Mouse (Mus musculus) MEL (cell line): Measurements from ENCODE around the gene Pcgf2. TPM values are rescaled to one million over a fixed set of nuclear protein-coding genes. Genes with fewer than 3 reads are reported as not detected.
A peak's percentile ranks its signal among the peaks of the same experiment; 100 is the strongest.

ENCODE experiments used
- DNase-seq: peaks from one replicate; pipeline ENCODE4 v3.0.0; 2011; ENCODE audit warnings: low read depth, low spot score
- H3K27ac ChIP-seq: 2 replicates; pipeline ENCODE4 v1.5.1; 2012; ENCODE audit warnings: low read depth, mild to moderate bottlenecking, control low read depth, low read length, moderate library complexity; ENCODE audit not compliant: control insufficient read depth
- H3K27me3 ChIP-seq, 2 experiments: fragments of 150-350 bp in 1 of 2; sonication (generic) in 1 of 2; 2 replicates each; pipeline ENCODE4 v1.6.1; 2012; ENCODE audit warnings: low read length in 2 of 2, mild to moderate bottlenecking in 2 of 2, improper control_type of control experiment in 1 of 2, moderate library complexity in 1 of 2; ENCODE audit not compliant: insufficient read depth in 2 of 2, control insufficient read depth in 1 of 2
- H3K36me3 ChIP-seq, 2 experiments: 2 replicates each; pipeline ENCODE4 v1.6.1; 2012 to 2014; ENCODE audit warnings: low read length in 2 of 2, improper control_type of control experiment in 1 of 2, inconsistent platforms in 1 of 2, mild to moderate bottlenecking in 1 of 2; ENCODE audit not compliant: insufficient read depth in 2 of 2, control insufficient read depth in 1 of 2
- H3K4me1 ChIP-seq, 2 experiments: fragments of 150-350 bp in 1 of 2; sonication (generic) in 1 of 2; 2 replicates each; pipeline ENCODE4 v1.6.1; 2012; ENCODE audit warnings: low read length in 2 of 2, improper control_type of control experiment in 1 of 2, mild to moderate bottlenecking in 1 of 2; ENCODE audit not compliant: insufficient read depth in 2 of 2, control insufficient read depth in 1 of 2
- H3K4me3 ChIP-seq, 2 experiments: fragments of 150-350 bp in 1 of 2; sonication (generic) in 1 of 2; 2 replicates each; pipeline ENCODE4 v1.5.1; 2012; ENCODE audit warnings: low read depth in 2 of 2, low read length in 2 of 2, mild to moderate bottlenecking in 2 of 2, moderate library complexity in 2 of 2, control low read depth in 1 of 2, improper control_type of control experiment in 1 of 2; ENCODE audit not compliant: control insufficient read depth in 1 of 2, insufficient read depth in 1 of 2
- H3K79me2 ChIP-seq: 2 replicates; pipeline ENCODE4 v1.6.1; 2012; ENCODE audit warnings: mild to moderate bottlenecking, low read length, moderate library complexity; ENCODE audit not compliant: control insufficient read depth, poor library complexity, insufficient read depth
- H3K9ac ChIP-seq: 2 replicates; pipeline ENCODE4 v1.6.1; 2012; ENCODE audit warnings: low read depth, mild to moderate bottlenecking, control low read depth, low read length, moderate library complexity; ENCODE audit not compliant: control insufficient read depth, poor library complexity, severe bottlenecking
- H3K9me3 ChIP-seq: fragments of 150-350 bp; sonication (generic); replicated peaks from 2 replicates; pipeline ENCODE4 v1.6.1; 2012; ENCODE audit warnings: mild to moderate bottlenecking, low read length, improper control_type of control experiment, moderate library complexity; ENCODE audit not compliant: insufficient read depth
- BHLHE40 ChIP-seq: IDR thresholded peaks from 2 replicates; pipeline ENCODE4 v1.6.1; 2012; ENCODE audit warnings: low read depth, mild to moderate bottlenecking, inconsistent platforms, low read length, improper control_type of control experiment, borderline replicate concordance
- CHD1 ChIP-seq: IDR thresholded peaks from 2 replicates; pipeline ENCODE4 v1.6.1; 2012; ENCODE audit warnings: low read depth, mild to moderate bottlenecking, inconsistent platforms, low read length, improper control_type of control experiment
- CHD2 ChIP-seq: IDR thresholded peaks from 2 replicates; pipeline ENCODE4 v1.6.1; 2011; ENCODE audit warnings: low read length, improper control_type of control experiment
- E2F4 ChIP-seq: IDR thresholded peaks from 2 replicates; pipeline ENCODE4 v1.6.1; 2011; ENCODE audit warnings: low read depth, low read length, improper control_type of control experiment, borderline replicate concordance
- ELF1 ChIP-seq: IDR thresholded peaks from 2 replicates; pipeline ENCODE4 v1.6.1; 2014; ENCODE audit warnings: low read depth, mild to moderate bottlenecking, inconsistent platforms, low read length, improper control_type of control experiment, moderate library complexity
- ETS1 ChIP-seq: IDR thresholded peaks from 2 replicates; pipeline ENCODE4 v1.6.1; 2012; ENCODE audit warnings: low read depth, mild to moderate bottlenecking, inconsistent platforms, low read length, improper control_type of control experiment, moderate library complexity
- GABPA ChIP-seq: IDR thresholded peaks from 2 replicates; pipeline ENCODE4 v1.6.1; 2012; ENCODE audit warnings: low read depth, mild to moderate bottlenecking, inconsistent platforms, low read length, improper control_type of control experiment, moderate library complexity
- GATA1 ChIP-seq: IDR thresholded peaks from 2 replicates; pipeline ENCODE4 v1.6.1; 2011; ENCODE audit warnings: low read depth, low read length, improper control_type of control experiment
- JUND ChIP-seq: IDR thresholded peaks from 2 replicates; pipeline ENCODE4 v1.6.1; 2011; ENCODE audit warnings: low read depth, mild to moderate bottlenecking, improper control_type of control experiment, low read length
- KAT2A ChIP-seq: conservative IDR thresholded peaks from 2 replicates; pipeline ENCODE4 v1.6.1; 2012; ENCODE audit warnings: low read depth, low read length, improper control_type of control experiment, inconsistent platforms
- MAFK ChIP-seq: IDR thresholded peaks from 2 replicates; pipeline ENCODE4 v1.6.1; 2011; ENCODE audit warnings: low read depth, mild to moderate bottlenecking, low read length, improper control_type of control experiment, borderline replicate concordance
- MAX ChIP-seq: IDR thresholded peaks from 2 replicates; pipeline ENCODE4 v1.6.1; 2011; ENCODE audit warnings: low read length, improper control_type of control experiment
- MAZ ChIP-seq: IDR thresholded peaks from 2 replicates; pipeline ENCODE4 v1.6.1; 2012; ENCODE audit warnings: low read depth, mild to moderate bottlenecking, inconsistent platforms, low read length, improper control_type of control experiment
- MEF2A ChIP-seq: IDR thresholded peaks from 2 replicates; pipeline ENCODE4 v1.6.1; 2014; ENCODE audit warnings: low read depth, mild to moderate bottlenecking, inconsistent platforms, low read length, improper control_type of control experiment; ENCODE audit not compliant: poor library complexity, insufficient replicate concordance, severe bottlenecking; ENCODE audit errors: extremely low read depth
- MXI1 ChIP-seq: IDR thresholded peaks from 2 replicates; pipeline ENCODE4 v1.6.1; 2011; ENCODE audit warnings: mild to moderate bottlenecking, low read depth, low read length, improper control_type of control experiment
- MYB ChIP-seq: IDR thresholded peaks from 2 replicates; pipeline ENCODE4 v1.6.1; 2011; ENCODE audit warnings: mild to moderate bottlenecking, low read depth, low read length, improper control_type of control experiment
- MYC ChIP-seq: IDR thresholded peaks from 2 replicates; pipeline ENCODE4 v1.6.1; 2011; ENCODE audit warnings: low read depth, mild to moderate bottlenecking, low read length, improper control_type of control experiment, moderate library complexity
- NELFE ChIP-seq: IDR thresholded peaks from 2 replicates; pipeline ENCODE4 v1.6.1; 2011; ENCODE audit warnings: low read depth, low read length, improper control_type of control experiment
- NRF1 ChIP-seq: IDR thresholded peaks from 2 replicates; pipeline ENCODE4 v1.6.1; 2014; ENCODE audit warnings: low read depth, mild to moderate bottlenecking, inconsistent platforms, low read length, improper control_type of control experiment, moderate library complexity; ENCODE audit not compliant: poor library complexity, insufficient read depth, severe bottlenecking
- POLR2A ChIP-seq, 2 experiments: IDR thresholded peaks; 2 replicates each; pipeline ENCODE4 v1.6.1; 2011 to 2012; ENCODE audit warnings: low read length in 2 of 2, mild to moderate bottlenecking in 2 of 2, control low read depth in 1 of 2, improper control_type of control experiment in 1 of 2, low read depth in 1 of 2, moderate library complexity in 1 of 2; ENCODE audit not compliant: control insufficient read depth in 1 of 2, insufficient read depth in 1 of 2, poor library complexity in 1 of 2
- POLR2AphosphoS2 ChIP-seq: IDR thresholded peaks from 2 replicates; pipeline ENCODE4 v1.6.1; 2011; ENCODE audit warnings: low read length, improper control_type of control experiment
- POLR2AphosphoS5 ChIP-seq: IDR thresholded peaks from 2 replicates; pipeline ENCODE4 v1.6.1; 2012; ENCODE audit warnings: low read depth, borderline replicate concordance, mild to moderate bottlenecking, inconsistent platforms, low read length, moderate library complexity, mixed read lengths
- SIN3A ChIP-seq: IDR thresholded peaks from 2 replicates; pipeline ENCODE4 v1.6.1; 2012; ENCODE audit warnings: low read length, improper control_type of control experiment, inconsistent platforms
- SMC3 ChIP-seq: IDR thresholded peaks from 2 replicates; pipeline ENCODE4 v1.6.1; 2011; ENCODE audit warnings: low read depth, low read length, improper control_type of control experiment
- TAL1 ChIP-seq: IDR thresholded peaks from 2 replicates; pipeline ENCODE4 v1.6.1; 2012; ENCODE audit warnings: mild to moderate bottlenecking, inconsistent platforms, low read length, moderate library complexity, mixed read lengths
- TCF12 ChIP-seq: IDR thresholded peaks from 2 replicates; pipeline ENCODE4 v1.6.1; 2014; ENCODE audit warnings: low read depth, mild to moderate bottlenecking, inconsistent platforms, low read length, improper control_type of control experiment, moderate library complexity
- UBTF ChIP-seq: IDR thresholded peaks from 2 replicates; pipeline ENCODE4 v1.6.1; 2012; ENCODE audit warnings: low read depth, mild to moderate bottlenecking, inconsistent platforms, low read length, improper control_type of control experiment, moderate library complexity, borderline replicate concordance; ENCODE audit not compliant: insufficient read depth
- USF1 ChIP-seq: IDR thresholded peaks from 2 replicates; pipeline ENCODE4 v1.6.1; 2014; ENCODE audit warnings: low read depth, mild to moderate bottlenecking, inconsistent platforms, low read length, improper control_type of control experiment, moderate library complexity
- ZC3H11A ChIP-seq: IDR thresholded peaks from 2 replicates; pipeline ENCODE4 v1.6.1; 2012; ENCODE audit warnings: low read depth, mild to moderate bottlenecking, inconsistent platforms, low read length, improper control_type of control experiment
- ZKSCAN1 ChIP-seq: IDR thresholded peaks from 2 replicates; pipeline ENCODE4 v1.6.1; 2012; ENCODE audit warnings: low read depth, mild to moderate bottlenecking, inconsistent platforms, low read length, improper control_type of control experiment, moderate library complexity
- ZMIZ1 ChIP-seq: IDR thresholded peaks from 2 replicates; pipeline ENCODE4 v1.6.1; 2012; ENCODE audit warnings: low read depth, mild to moderate bottlenecking, inconsistent platforms, low read length, improper control_type of control experiment, moderate library complexity
- polyA plus RNA-seq, 2 experiments: library from polyadenylated mRNA; stranded (reverse) in 1 of 2; unstranded in 1 of 2; fragments of >175 nt in 1 of 2; fragments of >200 nt in 1 of 2; gene quantifications; 2 replicates each; pipeline versions ENCODE4 v1.2.1 to v1.2.4; 2012; ENCODE audit warnings: low replicate concordance in 2 of 2, low read depth in 1 of 2; ENCODE audit not compliant: insufficient read length in 2 of 2, insufficient read depth in 1 of 2, missing spikeins in 1 of 2
- total RNA-seq: library from RNA; depleted of rRNA; stranded (reverse); fragments of 300-350 nt; gene quantifications from 2 replicates; pipeline ENCODE4 v1.2.3, GENCODE M21; 2012

Pcgf2 gene
- total and polyA plus RNA-seq, 3 experiments = 12.3 to 38.7 TPM; not detected in 1

DNA sequence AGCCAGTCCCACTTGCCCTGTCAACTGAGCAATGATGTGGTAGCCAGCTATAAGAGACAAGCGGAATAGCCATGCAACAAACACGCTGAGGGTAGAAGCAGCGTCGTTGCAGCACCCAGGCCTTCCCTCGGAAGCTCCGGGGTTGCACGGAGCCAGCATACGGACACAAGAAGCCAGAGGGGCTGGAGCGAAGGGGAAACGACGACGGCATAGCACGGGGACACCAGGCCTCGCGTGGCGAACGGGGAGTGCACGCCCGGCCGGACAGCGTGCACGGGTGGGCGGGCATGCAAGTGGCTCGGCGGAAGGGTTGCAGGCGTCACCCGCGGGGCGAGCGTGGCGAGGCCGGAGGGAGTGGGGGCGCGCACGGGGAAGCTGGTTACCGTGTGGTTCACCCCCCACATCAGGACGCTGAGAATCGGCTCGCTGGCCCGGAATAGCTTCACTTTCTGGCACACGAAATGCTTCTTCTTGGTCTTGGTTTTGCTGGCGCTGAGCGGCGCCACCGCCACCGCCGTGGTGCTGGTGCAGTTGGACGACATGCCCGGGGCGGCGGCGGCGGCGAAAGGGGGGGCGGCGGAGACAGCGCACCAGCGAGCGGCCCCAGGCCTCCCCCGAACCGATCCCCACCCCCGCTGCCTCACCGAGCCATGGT, 43.9 kb upstream of the Pcgf2 start, which contains the start of gene Pip4k2b:
Gene Pip4k2b (minus strand): TSS at position 642 of the 655 bp plus-strand sequence.
- Histone ChIP-seq H3K27ac (peak within 1 kb of the TSS; percentile 93), H3K36me3 (peaks cover 0 to 6% of the 10 kb centered on the region in 2 experiments; a peak in 2 of 4 replicates), H3K27me3 (no peaks in the 10 kb centered on the region), H3K79me2 (peaks cover 39% of the 10 kb centered on the region), H3K9ac (peak within 1 kb of the TSS; percentile 97), H3K4me1 (peaks cover 2 to 7% of the 10 kb centered on the region in 2 experiments; a peak in 2 of 4 replicates)
- TF ChIP-seq NELFE = peak; percentile 57; the same call in 1 of the 2 replicates
- no peak for TF ChIP-seq NRF1
- TF ChIP-seq MYB = no peak
- TF ChIP-seq ETS1 = no peak
- no peak for TF ChIP-seq MEF2A
- no peak for TF ChIP-seq JUND
- TF ChIP-seq BHLHE40 = no peak
- no peak; the same call in 1 of the 2 replicates for TF ChIP-seq TCF12
- TF ChIP-seq E2F4 = peak; percentile 46; the same call in 1 of the 2 replicates
- 0 out of 2 replicates have a peak, but pooled peaks have one; percentile 20 for TF ChIP-seq ZKSCAN1
- TF ChIP-seq MAFK = no peak
- peak; percentile 75 for TF ChIP-seq SIN3A
- peak; percentile 81; the same call in 1 of the 2 replicates for TF ChIP-seq MYC
- peak; percentile 30; the same call in 1 of the 2 replicates for TF ChIP-seq MAX
- TF ChIP-seq USF1 = no peak
- TF ChIP-seq CHD2 = no peak
- TF ChIP-seq ELF1 = no peak
- TF ChIP-seq TAL1 = no peak
- no peak for TF ChIP-seq SMC3
- TF ChIP-seq CHD1 = no peak; the same call in 1 of the 2 replicates
- 0 out of 4 replicates have a peak, but pooled peaks of 1 of the 2 experiments have one; percentile 34 for TF ChIP-seq POLR2A (IDR thresholded peaks at IDR 0.05; ENCODE audit: control insufficient read depth in 1 of 2, insufficient read depth in 1 of 2, low read depth in 1 of 2, low read length in 2 of 2, poor library complexity in 1 of 2)
- no peak; the same call in 1 of the 2 replicates for TF ChIP-seq ZMIZ1
- peak; percentile 89; the same call in 1 of the 2 replicates for TF ChIP-seq UBTF
- TF ChIP-seq POLR2AphosphoS2 = no peak
- TF ChIP-seq KAT2A = no peak
- TF ChIP-seq MAZ = no peak; the same call in 1 of the 2 replicates
- no peak for TF ChIP-seq GABPA
- no peak for TF ChIP-seq ZC3H11A
- TF ChIP-seq POLR2AphosphoS5 = no peak
- TF ChIP-seq MXI1 = peak; percentile 90
- TF ChIP-seq GATA1 = no peak
- TF ChIP-seq, all 39 proteins: peak for 9
- H3K4me3 ChIP-seq = peak within 1 kb of the TSS; percentile 86 to 89
- H3K9me3 ChIP-seq = no peaks in the 10 kb centered on the region
- peak; percentile 78 for DNase-seq
